Mouse (Mus musculus): Measurements from ENCODE around the gene Usp40. TPM values are rescaled to one million over a fixed set of nuclear protein-coding genes. Genes with fewer than 3 reads are reported as not detected.
"Not testable (repeated sequence)": the region's sequence is repeated elsewhere in the genome, so short reads cannot be mapped to it uniquely, and the experiment has no call there.

The Usp40 gene
- 24.6 and 27.8 TPM in 2 replicates for total RNA-seq (2017)

DNA sequence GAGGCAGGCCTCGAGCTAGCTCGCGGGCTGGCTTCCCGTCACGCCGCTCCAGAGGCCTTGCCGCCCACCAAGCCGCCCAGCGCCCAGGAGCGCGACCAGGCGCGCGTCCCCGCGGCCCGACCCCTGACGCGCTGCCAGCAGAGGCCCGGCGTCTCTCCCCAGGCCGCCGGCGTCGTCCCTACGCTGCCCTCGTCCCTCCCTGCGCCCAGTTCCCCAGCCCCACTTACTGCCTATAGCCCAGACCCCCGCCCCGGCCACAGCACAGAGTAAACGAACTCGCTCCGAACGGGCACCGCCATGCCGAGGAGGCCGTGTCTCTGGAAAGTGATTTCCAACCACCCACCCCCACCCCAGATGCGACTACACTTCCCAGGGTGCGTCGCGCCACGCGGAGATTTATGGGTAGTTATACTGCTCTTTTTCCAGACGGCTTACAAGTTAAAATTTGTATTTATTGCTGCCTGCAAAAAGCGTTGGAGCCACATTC, at the start of gene Usp40:
Gene Usp40 (minus strand): TSS at position 341 of the 487 bp plus-strand sequence.
- ATAC-seq (ENCODE audit: extremely low read depth, insufficient number of reproducible peaks, low FRiP score, poor library complexity, severe bottlenecking) = peak; percentile 67; the same call in 1 of the 2 replicates

DNA sequence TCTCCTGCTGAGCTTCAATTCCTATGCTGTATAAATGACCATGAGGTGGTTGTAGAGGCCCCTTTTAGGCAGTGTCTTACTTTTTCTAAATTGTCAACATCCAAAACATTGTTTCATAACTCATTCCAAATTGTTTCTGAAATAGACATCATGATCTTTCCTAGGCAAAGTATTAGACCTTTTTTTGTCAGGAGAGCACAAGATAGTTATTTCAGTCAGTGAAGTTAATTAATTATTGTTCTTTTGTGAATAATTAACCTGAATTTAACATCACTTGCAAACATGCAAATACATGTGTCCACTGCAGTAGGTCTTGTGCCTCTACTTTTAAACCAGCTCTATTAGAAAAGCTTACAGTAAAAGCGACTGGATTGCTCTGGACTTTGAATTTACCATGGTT, 46.7 kb upstream of the Usp40 start, which contains the start of gene Ugt1a10:
Gene Ugt1a10 (plus strand): TSS at position 301 of the 400 bp plus-strand sequence.
- ATAC-seq (ENCODE audit: extremely low read depth, insufficient number of reproducible peaks, low FRiP score, poor library complexity, severe bottlenecking) = no peak

DNA sequence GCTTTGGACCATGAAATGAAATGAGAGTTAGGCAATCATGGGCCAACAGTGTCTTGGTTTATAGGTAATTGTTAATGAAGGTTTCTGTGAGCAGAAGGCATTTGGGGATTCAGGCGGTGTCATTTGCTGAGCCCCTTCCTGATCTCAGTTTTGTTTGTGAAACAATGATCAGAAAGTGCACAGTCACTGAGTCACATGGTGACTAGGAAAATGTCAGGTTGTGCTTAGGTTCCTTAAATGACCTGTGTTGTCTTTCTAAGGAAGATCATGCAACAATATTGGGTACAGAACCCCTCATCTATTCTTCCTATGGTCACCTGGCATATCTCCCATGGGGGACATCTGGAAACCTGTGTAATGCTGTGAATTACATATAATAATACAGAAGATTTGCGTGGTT, 39.1 kb upstream of the Usp40 start:
- peak; percentile 53 for ATAC-seq (ENCODE audit: extremely low read depth, insufficient number of reproducible peaks, low FRiP score, poor library complexity, severe bottlenecking)

DNA sequence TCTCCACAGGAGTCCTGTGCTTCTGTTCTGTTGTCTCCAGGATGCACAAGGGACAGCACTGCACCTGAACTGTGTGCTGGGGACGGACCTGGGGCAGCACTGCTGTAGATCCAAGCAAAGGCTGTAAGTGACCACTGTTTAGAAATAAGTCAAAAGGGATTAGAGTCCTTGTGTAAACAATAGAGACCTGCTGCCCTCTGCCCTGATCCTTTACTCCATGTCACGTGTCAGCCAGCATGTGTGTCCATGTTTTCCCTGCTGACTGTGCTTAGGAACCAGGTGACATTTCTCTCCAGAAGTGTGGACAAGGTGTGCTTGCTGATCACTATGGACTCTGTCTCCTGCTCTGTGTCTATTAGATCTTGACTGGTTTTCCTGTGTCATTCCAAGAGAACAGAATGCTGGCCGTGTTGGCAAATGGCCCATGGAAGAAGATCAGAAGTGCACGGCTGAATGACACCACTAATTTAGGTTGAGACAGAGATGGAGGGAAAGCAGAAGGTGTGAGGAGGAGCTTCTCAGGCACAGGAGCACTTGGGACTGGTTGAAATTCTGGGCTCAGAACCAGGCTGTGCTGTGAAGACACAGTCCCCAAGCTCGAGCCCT, 36.6 kb upstream of the Usp40 start:
- not testable (repeated sequence) for ATAC-seq (ENCODE audit: extremely low read depth, insufficient number of reproducible peaks, low FRiP score, poor library complexity, severe bottlenecking)

DNA sequence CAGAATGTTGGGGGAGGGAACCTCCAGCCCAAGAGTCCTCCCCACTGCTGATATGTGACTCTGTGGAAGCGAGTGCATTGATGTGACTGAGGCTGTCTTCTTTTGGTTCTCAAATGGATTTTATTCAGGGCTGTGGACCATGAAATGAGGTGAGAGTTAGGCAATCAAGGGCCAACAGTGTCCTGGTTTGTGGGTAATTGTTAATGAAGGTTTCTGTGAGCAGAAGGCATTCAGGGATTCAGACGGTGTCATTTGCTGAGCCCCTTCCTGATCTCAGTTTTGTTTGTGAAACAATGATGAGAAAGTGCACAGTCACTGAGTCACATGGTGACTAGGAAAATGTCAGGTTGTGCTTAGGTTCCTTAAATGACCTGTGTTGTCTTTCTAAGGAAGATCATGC, 34.7 kb upstream of the Usp40 start:
- peak; percentile 69 for ATAC-seq (ENCODE audit: extremely low read depth, insufficient number of reproducible peaks, low FRiP score, poor library complexity, severe bottlenecking)

- not testable (repeated sequence) for ATAC-seq (ENCODE audit: extremely low read depth, insufficient number of reproducible peaks, low FRiP score, poor library complexity, severe bottlenecking)
These were observed 16.9 kb upstream of the Usp40 start for GRCm38 (mm10) chr1:88025244-88025643.

- no peak for ATAC-seq (ENCODE audit: extremely low read depth, insufficient number of reproducible peaks, low FRiP score, poor library complexity, severe bottlenecking)
These were observed 7.0 kb upstream of the Usp40 start for GRCm38 (mm10) chr1:88015371-88015770.

DNA sequence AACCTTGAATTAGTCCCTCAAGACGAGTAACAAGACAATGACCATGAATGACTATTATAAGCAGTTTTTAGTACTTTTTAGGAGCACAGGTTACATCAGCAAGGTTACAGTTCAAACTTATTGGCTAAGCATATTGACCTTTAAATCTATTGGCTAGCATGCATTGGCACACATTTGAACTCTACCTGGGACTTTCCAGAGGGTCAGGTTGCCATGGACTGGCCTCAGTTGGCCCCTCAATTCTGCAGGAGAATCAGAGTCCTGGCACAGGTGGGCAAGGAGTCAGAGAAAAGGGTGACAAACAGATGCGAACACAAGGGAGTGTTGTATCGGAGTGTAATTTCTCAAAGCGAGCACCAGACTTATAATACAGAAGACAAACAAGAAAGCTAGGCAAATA, 6.3 kb upstream of the Usp40 start:
- ATAC-seq (ENCODE audit: extremely low read depth, insufficient number of reproducible peaks, low FRiP score, poor library complexity, severe bottlenecking) = no peak

- no peak for ATAC-seq (ENCODE audit: extremely low read depth, insufficient number of reproducible peaks, low FRiP score, poor library complexity, severe bottlenecking)
These were observed 5.8 kb upstream of the Usp40 start for GRCm38 (mm10) chr1:88014194-88014593.

GRCm38 (mm10) chr1:88013726-88014125, 5.4 kb upstream of the Usp40 start:
- no peak for ATAC-seq (ENCODE audit: extremely low read depth, insufficient number of reproducible peaks, low FRiP score, poor library complexity, severe bottlenecking)

DNA sequence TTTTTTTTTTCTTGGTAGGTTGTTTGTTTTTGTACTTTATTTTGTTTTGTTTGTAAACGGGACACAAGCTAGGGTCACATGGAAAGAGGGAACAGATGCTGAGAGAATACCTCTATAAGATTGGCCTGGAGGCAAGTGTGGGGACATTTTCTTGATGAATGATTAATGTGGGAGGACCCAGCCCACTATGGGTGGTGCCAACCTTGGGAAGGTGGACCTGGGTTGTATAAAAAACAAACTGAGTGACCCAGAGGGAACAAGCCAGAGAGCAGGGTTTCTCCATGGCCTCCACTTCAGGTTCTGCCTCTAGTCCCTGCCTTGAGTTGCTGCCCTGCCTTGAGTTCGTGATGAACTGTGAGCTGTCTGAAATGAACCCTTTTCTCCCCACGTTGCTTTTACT, 1.2 kb upstream of the Usp40 start:
- no peak for ATAC-seq (ENCODE audit: extremely low read depth, insufficient number of reproducible peaks, low FRiP score, poor library complexity, severe bottlenecking)

- ATAC-seq (ENCODE audit: extremely low read depth, insufficient number of reproducible peaks, low FRiP score, poor library complexity, severe bottlenecking) = no peak
These were observed 384 bp upstream of the Usp40 start for GRCm38 (mm10) chr1:88008735-88009134.

GRCm38 (mm10) chr1:88007692-88008210, 600 bp downstream of the Usp40 start:
- no peak for ATAC-seq (ENCODE audit: extremely low read depth, insufficient number of reproducible peaks, low FRiP score, poor library complexity, severe bottlenecking)

GRCm38 (mm10) chr1:87992716-87993115, 15.6 kb downstream of the Usp40 start:
- ATAC-seq (ENCODE audit: extremely low read depth, insufficient number of reproducible peaks, low FRiP score, poor library complexity, severe bottlenecking) = no peak

- ATAC-seq (ENCODE audit: extremely low read depth, insufficient number of reproducible peaks, low FRiP score, poor library complexity, severe bottlenecking) = no peak
These were observed 26.1 kb downstream of the Usp40 start for GRCm38 (mm10) chr1:87982291-87982690.

DNA sequence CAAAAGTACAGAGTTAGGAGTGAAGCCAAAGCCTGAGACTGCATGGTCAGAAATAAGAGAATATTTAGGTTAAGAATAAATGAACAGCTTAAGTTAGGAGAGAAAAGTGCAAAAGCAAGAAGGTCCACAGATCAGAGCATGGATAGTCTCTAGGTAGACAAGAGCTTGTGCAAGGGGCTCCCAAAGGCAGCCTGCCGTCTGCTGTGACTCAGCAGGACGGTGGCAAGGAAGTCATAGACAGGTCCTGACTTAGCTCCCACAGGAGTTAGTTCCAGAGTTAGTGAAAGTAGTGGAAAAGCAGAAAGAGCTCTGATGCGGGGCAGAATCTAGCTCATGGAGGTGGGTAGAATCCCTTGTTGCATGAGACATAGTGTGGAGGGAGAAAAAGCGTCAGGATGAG, 38.0 kb downstream of the Usp40 start:
- no peak for ATAC-seq (ENCODE audit: extremely low read depth, insufficient number of reproducible peaks, low FRiP score, poor library complexity, severe bottlenecking)

- ATAC-seq (ENCODE audit: extremely low read depth, insufficient number of reproducible peaks, low FRiP score, poor library complexity, severe bottlenecking) = no peak
These were observed 46.7 kb downstream of the Usp40 start for GRCm38 (mm10) chr1:87961459-87962167.

DNA sequence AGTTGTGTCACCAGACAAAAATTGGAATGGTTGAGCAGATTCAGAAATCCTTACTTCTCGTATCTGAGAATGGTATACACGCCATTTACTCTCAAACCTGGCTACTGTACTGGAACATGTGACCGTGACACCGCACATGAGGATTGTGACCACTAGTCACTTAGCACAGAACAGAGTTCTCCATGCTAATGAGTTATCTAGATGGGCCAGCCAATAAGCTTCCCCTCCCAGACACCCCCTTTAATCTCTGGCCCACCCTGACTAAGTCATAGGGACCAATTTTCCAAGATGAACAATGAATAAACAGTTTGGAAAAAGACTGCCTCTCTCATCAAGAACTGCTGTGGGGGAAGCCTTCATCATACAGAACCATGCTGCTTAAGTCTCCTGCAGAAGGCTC, 47.6 kb downstream of the Usp40 start:
- no peak for ATAC-seq (ENCODE audit: extremely low read depth, insufficient number of reproducible peaks, low FRiP score, poor library complexity, severe bottlenecking)

DNA sequence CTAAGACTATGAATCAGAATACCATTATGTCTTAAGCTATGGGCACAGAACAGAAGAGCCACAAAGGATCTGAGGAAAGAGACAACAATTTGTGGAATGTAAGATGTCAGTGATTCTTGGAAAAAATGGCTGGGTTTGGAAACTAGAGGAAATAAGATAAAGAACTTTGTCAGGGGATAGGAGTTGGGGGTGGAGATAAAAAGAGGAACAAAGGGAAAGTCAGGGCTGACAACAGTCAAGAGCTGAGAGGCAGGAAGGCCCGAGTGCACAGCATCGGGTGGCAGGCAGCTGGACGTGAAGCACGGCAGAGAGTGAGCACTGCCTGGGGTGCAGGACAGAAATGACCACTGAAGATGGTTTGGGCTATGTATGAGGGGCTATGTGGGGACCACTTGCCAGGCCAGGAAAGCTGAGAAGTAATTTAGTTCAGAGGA, 48.3 kb downstream of the Usp40 start:
- peak; percentile 64; the same call in 1 of the 2 replicates for ATAC-seq (ENCODE audit: extremely low read depth, insufficient number of reproducible peaks, low FRiP score, poor library complexity, severe bottlenecking)

DNA sequence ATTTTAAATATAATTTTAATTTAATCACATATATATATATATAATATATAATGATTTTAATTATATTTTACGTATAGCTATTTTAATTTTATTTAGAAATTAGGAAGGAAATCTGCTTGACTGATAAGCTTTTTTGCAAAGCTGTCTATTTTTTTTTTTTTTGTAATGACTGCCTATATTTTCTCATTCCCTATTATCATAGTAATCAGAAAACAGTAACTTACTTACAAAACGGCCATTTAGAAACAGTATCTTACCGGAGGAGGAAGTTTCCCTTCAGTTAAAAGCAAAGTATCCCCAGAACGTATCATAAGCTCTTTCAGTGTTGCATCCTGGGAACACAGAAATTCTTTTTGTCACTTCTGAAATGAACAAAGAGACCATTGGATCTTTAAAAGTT, 48.8 kb downstream of the Usp40 start:
- no peak for ATAC-seq (ENCODE audit: extremely low read depth, insufficient number of reproducible peaks, low FRiP score, poor library complexity, severe bottlenecking)

Data from neutrophil, adult 5-6 weeks (primary cell).